Mouse (Mus musculus) adipocyte (in vitro differentiated cells): ENCODE data around the gene Ttpal.
A peak's percentile ranks its signal among the peaks of the same experiment; 100 is the strongest.

Source experiments
- DNase-seq: peaks from one replicate; pipeline ENCODE4 v3.0.0-alpha.2; 2016; ENCODE audit warnings: low spot score

Gene Ttpal

GRCm38 (mm10) chr2:163661371-163661850 is 59.3 kb downstream of the Ttpal start:
- peak; percentile 42 for DNase-seq

DNA sequence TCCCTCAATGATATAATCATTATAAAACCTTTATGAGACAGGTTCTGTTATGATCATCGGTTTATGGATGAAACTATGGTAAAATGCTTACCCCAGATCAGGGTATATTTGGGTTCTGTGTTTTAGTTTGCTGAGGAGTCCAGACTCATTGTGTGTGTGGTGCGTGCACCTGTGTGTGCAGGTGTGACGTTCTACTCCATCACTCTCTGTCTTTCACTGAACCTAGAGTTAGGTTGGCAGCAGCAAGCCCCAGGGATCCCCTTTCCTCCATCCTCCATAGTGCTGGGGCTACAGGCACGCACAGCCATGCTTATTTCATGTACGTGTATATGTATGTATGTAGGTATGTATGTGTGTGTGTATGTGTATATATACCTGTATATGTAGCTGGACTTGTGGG is 60.0 kb downstream of the Ttpal start:
- DNase-seq: no peak

DNA sequence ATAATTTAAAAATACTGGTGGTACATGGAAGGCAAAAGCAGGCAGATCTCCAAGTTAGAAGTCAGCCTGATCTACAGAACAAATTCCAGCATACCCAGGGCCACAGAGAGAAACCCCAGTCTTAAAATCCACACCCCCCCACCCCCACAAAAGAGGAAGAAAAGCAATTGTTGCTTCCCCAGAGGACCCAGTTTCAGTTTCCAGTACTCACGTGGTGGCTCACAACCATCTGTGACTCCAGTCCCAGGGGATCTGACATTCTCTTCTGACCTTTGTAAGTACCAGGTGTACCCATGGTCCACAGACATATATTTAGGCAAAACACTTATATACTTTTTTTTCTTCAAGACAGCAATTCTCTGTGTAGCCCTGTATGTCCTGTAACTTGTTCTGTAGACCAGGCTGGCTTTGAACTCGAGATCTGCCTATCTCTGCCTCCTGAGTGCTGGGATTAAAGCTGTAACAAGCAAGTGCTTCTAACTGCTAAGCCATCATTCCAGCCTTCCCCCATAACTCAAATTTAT is 60.6 kb downstream of the Ttpal start:
- no peak for DNase-seq

GRCm38 (mm10) chr2:163663930-163664329 is 61.8 kb downstream of the Ttpal start:
- DNase-seq: no peak

- DNase-seq: no peak
Observed at GRCm38 (mm10) chr2:163667045-163667444, 64.9 kb downstream of the Ttpal start.
